Mouse (Mus musculus) hindbrain, embryonic 11.5 days (tissue): ENCODE measurements around the gene Smpd1. TPM values are rescaled to one million over a fixed set of nuclear protein-coding genes. Genes with fewer than 3 reads are reported as not detected.

Source experiments
- polyA plus RNA-seq: library from polyadenylated mRNA; unstranded; fragments of >200 nt; fragmentation: Nextera tagmentation; extraction: Ambion mirVana; gene quantifications from 2 replicates; pipeline ENCODE4 v1.2.1, GENCODE M21; 2014

Smpd1 gene
- polyA plus RNA-seq, 1 experiment from 2014 or later: 52.5 TPM

Other genes with a start within 250 kb of the Smpd1 start
- not detected in 2 replicates for gene Olfr689, start 243.2 kb upstream of the Smpd1 start, polyA plus RNA-seq
- not detected in 2 replicates for gene Olfr690, start 220.3 kb upstream of the Smpd1 start, polyA plus RNA-seq
- 0.39 TPM in 1 of 2 replicates, not detected in the other for gene Olfr691, start 212.1 kb upstream of the Smpd1 start, polyA plus RNA-seq
- gene Olfr692, start 186.1 kb upstream of the Smpd1 start, polyA plus RNA-seq: not detected in 2 replicates
- not detected in 2 replicates for gene Gm5901, start 179.3 kb upstream of the Smpd1 start, polyA plus RNA-seq
- gene Fam160a2, start 154.3 kb upstream of the Smpd1 start, polyA plus RNA-seq: 27.6 and 33.9 TPM in 2 replicates
- gene Cnga4, start 149.8 kb upstream of the Smpd1 start, polyA plus RNA-seq: 0.15 TPM in 1 of 2 replicates, not detected in the other
- gene Cckbr, start 128.6 kb upstream of the Smpd1 start, polyA plus RNA-seq: 0.13 and 0.17 TPM in 2 replicates
- 29.6 and 34.3 TPM in 2 replicates for gene Cavin3, start 72.1 kb upstream of the Smpd1 start, polyA plus RNA-seq
- 94.6 and 112 TPM in 2 replicates for gene Apbb1, start 27.3 kb downstream of the Smpd1 start, polyA plus RNA-seq
- not detected in 2 replicates for gene Hpx, start 45.8 kb downstream of the Smpd1 start, polyA plus RNA-seq
- gene Trim3, start 79.2 kb downstream of the Smpd1 start, polyA plus RNA-seq: 31.2 and 34.3 TPM in 2 replicates
- gene Timm10b, start 85.7 kb downstream of the Smpd1 start, polyA plus RNA-seq: 146 and 148 TPM in 2 replicates
- 69.7 and 73.2 TPM in 2 replicates for gene Arfip2, start 86.1 kb downstream of the Smpd1 start, polyA plus RNA-seq
- 10.2 and 10.8 TPM in 2 replicates for gene Gm45799, start 86.2 kb downstream of the Smpd1 start, polyA plus RNA-seq
- 0.85 and 1.2 TPM in 2 replicates for gene Dnhd1, start 96.5 kb downstream of the Smpd1 start, polyA plus RNA-seq
- 252 and 264 TPM in 2 replicates for gene Ilk, start 182.2 kb downstream of the Smpd1 start, polyA plus RNA-seq
- 33.1 and 44.1 TPM in 2 replicates for gene Rrp8, start 183.0 kb downstream of the Smpd1 start, polyA plus RNA-seq
- 175 and 191 TPM in 2 replicates for gene Taf10, start 190.0 kb downstream of the Smpd1 start, polyA plus RNA-seq
- gene Tpp1, start 197.9 kb downstream of the Smpd1 start, polyA plus RNA-seq: 43.3 and 51.5 TPM in 2 replicates
- 15.0 and 17.7 TPM in 2 replicates for gene Dchs1, start 233.3 kb downstream of the Smpd1 start, polyA plus RNA-seq